Mouse (Mus musculus) kidney, postnatal 36 days (tissue): ENCODE results near the gene Abcb4.
A peak's percentile ranks its signal among the peaks of the same experiment; 100 is the strongest.
"Not testable (repeated sequence)": the region's sequence is repeated elsewhere in the genome, so short reads cannot be mapped to it uniquely, and the experiment has no call there.

Experiments
- DNase-seq, 2 experiments: peaks; one replicate each; pipeline ENCODE4 v3.0.0; 2021 to 2022; ENCODE audit warnings: mixed read lengths in 2 of 2

Gene Abcb4

DNA sequence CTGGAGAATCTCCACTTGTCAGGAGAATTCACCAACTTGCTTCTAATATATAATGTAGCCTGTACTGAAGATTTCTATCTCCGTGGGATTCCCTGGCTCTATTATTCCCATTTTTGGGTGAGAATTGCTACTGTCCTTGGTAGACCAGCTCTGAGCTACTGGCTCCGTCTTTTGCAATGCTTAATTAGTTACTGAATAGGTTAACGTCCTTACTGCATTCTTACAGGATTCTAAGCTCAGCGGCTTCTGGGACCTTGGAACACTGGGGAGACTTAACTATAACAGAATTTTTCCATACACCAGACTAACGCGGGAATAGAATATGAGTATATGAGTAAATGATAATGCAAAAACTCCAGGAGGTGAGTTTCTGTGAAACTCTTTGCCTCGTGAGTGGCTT, 106.5 kb downstream of the Abcb4 start:
- peak in 1 of 2 experiments; percentile 46 for DNase-seq

- DNase-seq = not testable (repeated sequence)
These were observed 113.1 kb downstream of the Abcb4 start for GRCm38 (mm10) chr5:9006585-9006984.
